Mouse (Mus musculus): Measurements from ENCODE around the gene Lgals3bp. TPM values are rescaled to one million over a fixed set of nuclear protein-coding genes. Genes with fewer than 3 reads are reported as not detected.

The Lgals3bp gene
- total and polyA plus RNA-seq, 3 experiments = 67.3 to 338 (median 146) TPM

- dilution Hi-C loops (cut with MboI; ENCODE audit: extremely low pct_ligation_motif_present, extremely low pct_unique_long_range_greater_than_20kb, low sequenced_read_pairs) = no loop called here
- no peak for DNase-seq (ENCODE audit: extremely low read depth)
- Histone ChIP-seq H3K9ac (ENCODE audit: insufficient read depth, low read depth) (0 out of 2 replicates have a peak overlapping the region, but pooled peaks have one; percentile 8), H3K27me3 (replicated peaks) (no peaks in the 10 kb centered on the region), H3K36me3 (replicated peaks in 1 of 2; ENCODE audit: control insufficient read depth in 1 of 2, insufficient read depth in 1 of 2, low read length in 1 of 2) (peaks cover 35 to 50% of the 10 kb centered on the region in 2 experiments), H3K79me2 (replicated peaks; ENCODE audit: control insufficient read depth, extremely low read depth, insufficient read depth, poor library complexity, severe bottlenecking) (no peaks in the 10 kb centered on the region), H3K9me3 (replicated peaks; ENCODE audit: low read length) (no peaks in the 10 kb centered on the region), H3K4me3 (replicated peaks in 1 of 3; ENCODE audit: low read depth in 2 of 3, low read length in 2 of 3, poor library complexity in 1 of 3) (peak overlapping the region in 1 of 3 experiments; percentile 22), H3K27ac (ENCODE audit: insufficient read depth, low read depth) (peak overlapping the region; percentile 96), H3K4me1 (ENCODE audit: control insufficient read depth in 1 of 2, insufficient read depth in 2 of 2) (peaks cover 36 to 53% of the 10 kb centered on the region in 2 experiments), H3K4me2 (ENCODE audit: insufficient read depth, low read depth, poor library complexity, severe bottlenecking) (peak overlapping the region; percentile 24; the same call in 1 of the 2 replicates)
- TF ChIP-seq MXI1 (IDR thresholded peaks at IDR 0.05; ENCODE audit: low read depth, low read length) = no peak
- TF ChIP-seq RCOR1 (conservative IDR thresholded peaks at IDR 0.05; ENCODE audit: low read depth, low read length) = no peak; the same call in 1 of the 2 replicates
- TF ChIP-seq IRF4 (IDR thresholded peaks at IDR 0.05; ENCODE audit: low read depth, low read length) = no peak; the same call in 1 of the 2 replicates
- TF ChIP-seq SIN3A (IDR thresholded peaks at IDR 0.05; ENCODE audit: low read length) = no peak
- no peak for TF ChIP-seq TBP (conservative IDR thresholded peaks at IDR 0.05; ENCODE audit: low read depth, low read length)
- peak; percentile 59; the same call in 1 of the 2 replicates for TF ChIP-seq POLR2AphosphoS2 (IDR thresholded peaks at IDR 0.05; ENCODE audit: low read depth, low read length)
- no peak for TF ChIP-seq ZNF384 (IDR thresholded peaks at IDR 0.05; ENCODE audit: low read depth, low read length)
- TF ChIP-seq CHD1 (IDR thresholded peaks at IDR 0.05; ENCODE audit: low read depth, low read length) = 0 out of 2 replicates have a peak, but pooled peaks have one; percentile 24
- no peak for TF ChIP-seq CHD2 (IDR thresholded peaks at IDR 0.05; ENCODE audit: low read length)
- TF ChIP-seq MAFK (IDR thresholded peaks at IDR 0.05; ENCODE audit: insufficient replicate concordance, low read length) = no peak
- no peak for TF ChIP-seq UBTF (IDR thresholded peaks at IDR 0.05; ENCODE audit: low read depth, low read length)
- TF ChIP-seq USF1 (IDR thresholded peaks at IDR 0.05; ENCODE audit: low read depth, low read length) = no peak
- TF ChIP-seq NRF1 (IDR thresholded peaks at IDR 0.05; ENCODE audit: low read depth, low read length) = no peak
- no peak for TF ChIP-seq GABPA (IDR thresholded peaks at IDR 0.05; ENCODE audit: insufficient replicate concordance, low read depth, low read length)
- no peak for TF ChIP-seq BHLHE40 (IDR thresholded peaks at IDR 0.05; ENCODE audit: low read depth, low read length)
- no peak for TF ChIP-seq CTCF (conservative IDR thresholded peaks at IDR 0.05 in 1 of 2, IDR thresholded peaks at IDR 0.05 in 1 of 2; ENCODE audit: low read depth in 2 of 2, low read length in 2 of 2)
- no peak for TF ChIP-seq MEF2A (IDR thresholded peaks at IDR 0.05; ENCODE audit: borderline replicate concordance, low read depth, low read length)
- TF ChIP-seq MYC (IDR thresholded peaks at IDR 0.05; ENCODE audit: low read depth, low read length) = no peak
- in situ Hi-C loops (cut with MboI; ENCODE audit: low pct_ligation_motif_present, low pct_unique_long_range_greater_than_20kb, low sequenced_read_pairs) = no loop called here
These were observed 3.4 kb upstream of the Lgals3bp start for GRCm38 (mm10) chr11:118405311-118405710.

GRCm38 (mm10) chr11:118403951-118404899, 2.3 kb upstream of the Lgals3bp start:
- no peaks in the 10 kb centered on the region for H3K79me2 ChIP-seq (replicated peaks; ENCODE audit: control insufficient read depth, extremely low read depth, insufficient read depth, poor library complexity, severe bottlenecking)
- H3K27me3 ChIP-seq (replicated peaks) = no peaks in the 10 kb centered on the region
- H3K27ac ChIP-seq (ENCODE audit: insufficient read depth, low read depth) = peak overlapping the region; percentile 96
- peaks cover 26 to 50% of the 10 kb centered on the region in 2 experiments for H3K36me3 ChIP-seq (replicated peaks in 1 of 2; ENCODE audit: control insufficient read depth in 1 of 2, insufficient read depth in 1 of 2, low read length in 1 of 2)
- H3K4me1 ChIP-seq (ENCODE audit: control insufficient read depth in 1 of 2, insufficient read depth in 2 of 2) = peaks cover 36 to 64% of the 10 kb centered on the region in 2 experiments
- peak overlapping the region; percentile 39 for H3K9ac ChIP-seq (ENCODE audit: insufficient read depth, low read depth)
- no peaks in the 10 kb centered on the region for H3K9me3 ChIP-seq (replicated peaks; ENCODE audit: low read length)
- dilution Hi-C loops (cut with MboI; ENCODE audit: extremely low pct_ligation_motif_present, extremely low pct_unique_long_range_greater_than_20kb, low sequenced_read_pairs) (no loop called here), in situ Hi-C loops (cut with MboI; ENCODE audit: low pct_ligation_motif_present, low pct_unique_long_range_greater_than_20kb, low sequenced_read_pairs) (no loop called here)
- H3K4me2 ChIP-seq (ENCODE audit: insufficient read depth, low read depth, poor library complexity, severe bottlenecking) = peak overlapping the region; percentile 49
- H3K4me3 ChIP-seq (replicated peaks in 1 of 3; ENCODE audit: low read depth in 2 of 3, low read length in 2 of 3, poor library complexity in 1 of 3) = peak overlapping the region in 1 of 3 experiments; percentile 7
- peak; percentile 96 for DNase-seq (ENCODE audit: extremely low read depth)
- peak; percentile 89 for TF ChIP-seq MEF2A (IDR thresholded peaks at IDR 0.05; ENCODE audit: borderline replicate concordance, low read depth, low read length)
- TF ChIP-seq SMC3 (IDR thresholded peaks at IDR 0.05; ENCODE audit: low read depth, low read length) = no peak; the same call in 1 of the 2 replicates
- TF ChIP-seq JUND (conservative IDR thresholded peaks at IDR 0.05; ENCODE audit: low read depth, low read length) = no peak; the same call in 1 of the 2 replicates
- peak; percentile 96 for TF ChIP-seq BHLHE40 (IDR thresholded peaks at IDR 0.05; ENCODE audit: low read depth, low read length)
- TF ChIP-seq SIN3A (IDR thresholded peaks at IDR 0.05; ENCODE audit: low read length) = peak; percentile 57
- TF ChIP-seq CHD2 (IDR thresholded peaks at IDR 0.05; ENCODE audit: low read length) = peak; percentile 93
- no peak for TF ChIP-seq ZNF384 (IDR thresholded peaks at IDR 0.05; ENCODE audit: low read depth, low read length)
- no peak; the same call in 1 of the 2 replicates for TF ChIP-seq NELFE (IDR thresholded peaks at IDR 0.05; ENCODE audit: low read depth, low read length)
- TF ChIP-seq TBP (conservative IDR thresholded peaks at IDR 0.05; ENCODE audit: low read depth, low read length) = peak; percentile 57; the same call in 1 of the 2 replicates
- TF ChIP-seq MXI1 (IDR thresholded peaks at IDR 0.05; ENCODE audit: low read depth, low read length) = peak; percentile 81
- TF ChIP-seq MAFK (IDR thresholded peaks at IDR 0.05; ENCODE audit: insufficient replicate concordance, low read length) = peak; percentile 66; the same call in 1 of the 2 replicates
- peak; percentile 74; the same call in 1 of the 2 replicates for TF ChIP-seq UBTF (IDR thresholded peaks at IDR 0.05; ENCODE audit: low read depth, low read length)
- peak; percentile 93 for TF ChIP-seq ETS1 (conservative IDR thresholded peaks at IDR 0.05; ENCODE audit: low read depth, low read length)
- 0 out of 2 replicates have a peak, but pooled peaks have one; percentile 66 for TF ChIP-seq KAT2A (IDR thresholded peaks at IDR 0.05; ENCODE audit: insufficient replicate concordance, low read length)
- TF ChIP-seq CHD1 (IDR thresholded peaks at IDR 0.05; ENCODE audit: low read depth, low read length) = peak; percentile 100
- peak; percentile 49 for TF ChIP-seq USF2 (conservative IDR thresholded peaks at IDR 0.05; ENCODE audit: low read depth, low read length)
- no peak for TF ChIP-seq E2F4 (IDR thresholded peaks at IDR 0.05; ENCODE audit: insufficient replicate concordance, low read depth, low read length)
- TF ChIP-seq ELF1 (IDR thresholded peaks at IDR 0.05; ENCODE audit: low read depth, low read length) = peak; percentile 64
- TF ChIP-seq POLR2A (IDR thresholded peaks at IDR 0.05; ENCODE audit: low read depth, low read length) = peak; percentile 49
- no peak for TF ChIP-seq GABPA (IDR thresholded peaks at IDR 0.05; ENCODE audit: insufficient replicate concordance, low read depth, low read length)

Data from CH12.LX (cell line).